Mouse (Mus musculus): ENCODE measurements around the gene Syt7.

Gene Syt7

DNA sequence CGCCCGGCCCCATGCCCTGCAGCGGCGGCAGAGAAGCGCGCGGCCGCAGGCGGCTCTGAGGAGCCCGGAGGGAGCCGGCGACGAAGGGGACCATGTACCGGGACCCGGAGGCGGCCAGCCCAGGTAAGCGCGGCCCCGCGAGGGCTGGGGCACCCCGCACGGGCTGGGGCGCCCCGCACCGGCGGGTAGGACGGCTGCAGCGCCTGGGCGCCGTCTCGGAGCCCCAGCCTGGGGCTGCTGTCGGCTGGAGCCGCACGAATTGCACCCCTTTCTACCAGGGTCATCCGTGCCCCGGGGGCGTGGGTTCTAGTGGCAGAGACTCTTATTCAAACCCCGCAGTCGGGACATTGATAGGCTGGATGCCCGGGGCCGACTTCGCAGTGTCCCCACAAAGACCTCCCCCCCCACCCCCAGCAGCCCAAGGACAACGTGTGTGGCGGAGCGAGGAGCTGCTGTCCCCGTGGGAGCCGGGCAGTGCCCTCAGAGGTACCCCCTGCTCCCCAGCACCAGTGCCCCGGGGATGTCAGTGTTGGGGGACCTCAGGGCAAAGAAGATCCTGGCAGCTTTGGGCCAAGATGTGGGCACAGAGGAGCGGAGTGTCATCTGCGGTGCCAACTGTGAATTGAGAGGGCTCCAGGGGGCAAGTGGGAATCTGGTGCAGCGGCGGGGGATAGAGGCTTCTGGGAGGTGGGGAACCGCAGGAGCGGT lies 655 bp downstream of the Syt7 start:
- DNase-seq: peak; percentile 59

DNA sequence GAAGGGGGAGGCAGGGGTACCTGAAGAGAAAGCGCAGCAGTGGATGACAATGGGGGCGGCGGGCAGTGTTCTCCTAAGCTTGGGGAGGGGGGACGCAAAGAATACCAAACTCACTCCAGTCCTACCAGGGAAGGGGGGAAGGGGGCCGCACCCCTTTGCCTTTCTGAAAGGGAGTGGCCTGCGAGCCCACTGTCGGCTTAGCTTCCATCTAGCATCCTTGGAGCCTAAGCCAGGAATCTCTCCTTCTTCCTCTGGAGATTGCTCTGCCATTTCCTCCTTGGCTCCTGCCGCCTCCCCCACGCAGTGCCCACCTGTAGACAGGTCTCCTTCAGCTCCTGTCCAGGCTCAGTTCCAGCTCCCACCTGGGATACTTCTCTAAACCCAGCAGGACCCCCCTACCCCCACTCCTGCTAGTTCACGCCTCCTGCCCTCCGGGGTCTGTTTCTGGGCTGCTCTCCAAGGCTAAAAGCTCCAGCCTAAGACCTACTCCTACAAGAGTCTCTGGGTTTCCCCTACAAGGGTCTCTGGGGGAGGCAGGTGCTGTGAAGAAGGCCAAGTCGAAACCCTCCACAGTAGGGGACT lies 1.3 kb downstream of the Syt7 start:
- peak; percentile 66 for DNase-seq

DNA sequence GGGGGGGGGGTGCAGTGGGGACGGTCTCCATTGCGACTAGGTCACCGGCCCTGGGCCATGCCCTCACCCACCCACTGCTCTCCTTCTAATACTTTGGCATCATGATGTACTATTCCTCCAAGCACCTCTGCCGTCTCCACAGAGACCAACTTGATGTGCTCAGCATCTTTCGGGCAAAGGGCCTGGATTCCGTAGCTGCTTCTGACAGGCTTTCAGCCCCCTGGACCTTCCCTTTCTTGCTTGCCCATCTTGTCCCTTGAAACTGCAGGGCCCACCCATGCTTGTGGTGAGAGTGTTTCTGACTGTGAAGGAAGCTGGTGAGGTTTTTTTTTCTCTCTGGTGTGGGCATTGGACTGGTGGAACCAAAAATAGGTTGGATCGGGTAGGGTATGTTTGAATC lies 2.1 kb downstream of the Syt7 start:
- DNase-seq: no peak

DNA sequence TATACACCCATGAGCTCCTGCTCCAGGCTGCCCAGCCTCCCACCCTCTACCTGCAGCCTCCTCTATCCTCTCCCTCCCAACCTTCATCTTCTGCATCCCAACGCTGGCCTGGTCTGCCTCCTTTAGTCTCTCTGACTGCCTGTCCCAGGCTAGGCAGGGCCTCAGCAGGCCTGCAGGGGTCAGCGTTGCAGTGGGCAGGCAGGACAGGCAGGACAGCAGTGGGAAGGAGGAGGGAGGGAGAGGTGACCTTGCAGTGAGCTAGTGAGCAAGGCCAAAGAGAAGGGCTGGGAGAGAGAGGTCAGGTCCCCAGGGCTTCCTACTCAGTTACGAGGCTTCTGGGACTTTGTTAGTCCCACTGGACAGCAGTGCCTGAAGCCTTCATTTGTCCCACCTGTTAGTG lies 3.1 kb downstream of the Syt7 start:
- DNase-seq: peak; percentile 64

DNA sequence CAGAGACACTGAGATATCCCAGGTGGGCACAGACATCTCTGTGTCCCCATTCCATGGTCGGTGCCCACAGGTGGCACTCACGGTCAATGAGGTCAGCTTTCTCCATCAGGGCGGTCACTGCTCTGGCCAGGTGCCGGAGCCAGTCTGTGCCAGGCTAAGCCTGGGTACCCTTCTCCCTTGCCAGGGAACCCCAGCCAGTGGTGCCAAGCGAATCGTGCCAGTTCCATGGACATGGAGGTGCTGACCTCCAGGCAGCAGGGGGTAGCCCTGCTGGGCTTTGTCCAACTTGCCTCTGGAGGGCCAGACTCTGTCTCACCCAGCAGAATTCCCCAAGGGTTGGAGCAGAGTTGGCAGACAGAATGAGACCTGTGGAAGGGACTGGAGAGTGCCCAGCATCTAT lies 4.6 kb downstream of the Syt7 start:
- DNase-seq: peak; percentile 67

DNA sequence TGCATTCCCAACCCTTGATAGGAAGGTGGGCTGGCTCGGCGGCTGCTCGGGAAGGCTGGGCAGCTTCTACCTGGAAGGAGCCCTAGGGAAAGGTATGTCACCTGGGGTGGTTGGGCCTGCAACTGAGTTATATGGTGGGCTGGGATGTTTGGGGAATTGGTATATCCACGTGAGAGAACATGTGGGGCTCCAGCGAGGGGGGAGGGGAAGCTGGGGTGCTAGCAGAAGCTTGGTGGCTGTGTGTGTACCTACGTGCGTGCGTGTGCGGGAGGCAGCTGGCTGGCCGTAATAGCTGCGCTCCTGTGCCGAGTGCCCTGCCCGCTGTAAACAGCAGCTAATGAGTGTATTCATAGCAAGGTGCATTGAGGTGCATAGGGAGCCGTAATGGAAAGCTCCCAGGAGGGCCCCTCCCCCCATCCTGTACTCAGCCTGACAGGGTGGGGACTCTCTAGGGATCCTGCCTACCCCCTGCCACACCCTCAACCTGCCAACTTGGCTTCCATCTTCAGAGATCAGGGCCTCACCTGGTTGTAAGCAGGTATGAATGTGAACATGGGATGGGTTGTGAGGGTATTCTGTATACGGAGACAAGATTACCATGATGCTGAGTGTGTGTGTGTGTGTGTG lies 5.1 kb downstream of the Syt7 start:
- no peak for DNase-seq

DNA sequence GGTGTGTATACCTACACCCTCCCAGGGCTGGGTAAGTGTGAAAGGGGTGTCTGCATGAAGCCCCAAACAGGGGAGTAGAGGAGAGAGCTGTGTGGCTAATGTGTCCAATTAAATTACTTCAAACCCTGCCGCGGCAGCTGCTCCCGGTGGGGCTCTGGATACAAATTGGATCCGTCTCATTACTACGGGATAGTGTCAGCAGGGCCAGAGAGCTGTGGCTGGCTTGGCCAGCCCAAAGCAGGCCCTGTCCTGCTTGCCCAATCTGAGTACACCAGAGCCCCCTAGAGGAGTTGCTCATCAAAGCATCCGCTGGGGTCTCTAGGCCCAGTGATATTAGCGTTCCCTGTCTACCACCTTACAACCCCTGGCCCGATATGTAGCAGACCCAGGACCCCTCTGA lies 6.3 kb downstream of the Syt7 start:
- DNase-seq: peak; percentile 42

DNA sequence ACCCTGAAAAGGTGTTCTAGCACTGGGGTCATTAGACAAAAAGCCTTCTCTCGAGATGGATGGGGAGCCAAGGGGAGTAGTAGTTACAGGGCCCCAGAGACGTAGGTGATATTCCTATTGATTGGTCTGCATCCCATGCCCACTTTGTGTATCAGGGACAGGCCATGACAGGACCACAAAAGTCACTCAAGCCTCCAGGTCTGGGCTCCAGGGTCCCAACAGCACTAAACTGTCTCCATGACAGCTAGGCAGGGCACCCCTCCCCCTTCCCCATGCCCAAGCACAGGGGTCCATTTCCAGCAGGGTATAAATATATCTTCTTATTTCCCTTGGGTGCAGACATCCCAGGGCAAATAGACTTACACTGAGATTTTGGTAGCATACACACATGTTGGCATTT lies 8.1 kb downstream of the Syt7 start:
- DNase-seq: no peak

DNA sequence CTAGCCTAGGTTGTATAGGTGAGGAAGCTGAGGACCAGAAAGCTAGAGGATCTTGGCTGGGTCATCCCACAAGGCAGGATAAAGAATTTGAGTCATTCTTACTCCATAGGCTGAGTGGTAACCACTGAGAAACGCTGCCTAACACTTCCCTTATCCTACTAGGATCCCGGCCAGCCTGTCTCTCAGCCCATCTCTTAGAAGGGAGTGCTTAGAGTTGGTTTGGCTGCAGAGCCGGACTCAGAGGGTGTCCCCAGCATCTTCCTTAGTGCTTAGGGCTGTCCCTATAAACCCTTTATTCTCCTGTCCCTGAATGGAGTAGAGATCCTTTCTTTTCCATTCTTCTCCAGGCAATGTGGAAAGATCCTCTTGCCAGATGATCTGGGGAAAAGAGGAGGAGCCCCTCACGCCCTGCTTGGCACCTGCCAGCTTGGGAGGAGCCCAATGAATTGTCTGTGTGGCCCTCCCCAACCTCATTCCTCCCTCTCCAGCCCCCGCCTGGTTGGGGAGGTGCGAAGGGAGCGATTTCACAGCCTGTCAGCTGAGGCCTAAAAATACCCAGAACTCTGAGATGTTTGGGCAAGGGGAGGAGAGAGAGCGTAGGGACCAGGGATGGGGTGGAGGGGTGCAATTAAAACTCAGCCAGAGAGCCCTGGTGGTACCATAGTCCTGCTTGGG lies 8.7 kb downstream of the Syt7 start:
- peak; percentile 37 for DNase-seq

DNA sequence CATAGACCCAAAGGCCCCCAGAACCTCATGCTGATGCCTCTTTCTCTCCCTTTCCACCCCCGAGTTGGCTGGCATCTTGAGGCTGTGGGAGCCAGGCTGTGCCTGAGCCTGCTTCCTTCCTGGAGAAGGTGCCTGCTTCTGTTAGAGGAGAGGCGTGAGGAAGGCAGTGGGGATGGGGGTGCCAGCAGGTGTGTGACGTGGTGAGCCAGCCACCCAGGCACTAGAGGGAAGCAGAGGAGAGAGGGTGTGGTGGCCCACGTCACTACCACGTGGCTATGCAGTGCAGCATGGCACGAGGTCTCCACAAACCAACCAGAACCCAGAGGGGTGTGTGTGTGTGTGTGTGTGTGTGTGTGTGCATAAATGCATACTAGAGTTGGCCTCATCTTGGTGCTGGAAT lies 9.4 kb downstream of the Syt7 start:
- DNase-seq: peak; percentile 36

DNA sequence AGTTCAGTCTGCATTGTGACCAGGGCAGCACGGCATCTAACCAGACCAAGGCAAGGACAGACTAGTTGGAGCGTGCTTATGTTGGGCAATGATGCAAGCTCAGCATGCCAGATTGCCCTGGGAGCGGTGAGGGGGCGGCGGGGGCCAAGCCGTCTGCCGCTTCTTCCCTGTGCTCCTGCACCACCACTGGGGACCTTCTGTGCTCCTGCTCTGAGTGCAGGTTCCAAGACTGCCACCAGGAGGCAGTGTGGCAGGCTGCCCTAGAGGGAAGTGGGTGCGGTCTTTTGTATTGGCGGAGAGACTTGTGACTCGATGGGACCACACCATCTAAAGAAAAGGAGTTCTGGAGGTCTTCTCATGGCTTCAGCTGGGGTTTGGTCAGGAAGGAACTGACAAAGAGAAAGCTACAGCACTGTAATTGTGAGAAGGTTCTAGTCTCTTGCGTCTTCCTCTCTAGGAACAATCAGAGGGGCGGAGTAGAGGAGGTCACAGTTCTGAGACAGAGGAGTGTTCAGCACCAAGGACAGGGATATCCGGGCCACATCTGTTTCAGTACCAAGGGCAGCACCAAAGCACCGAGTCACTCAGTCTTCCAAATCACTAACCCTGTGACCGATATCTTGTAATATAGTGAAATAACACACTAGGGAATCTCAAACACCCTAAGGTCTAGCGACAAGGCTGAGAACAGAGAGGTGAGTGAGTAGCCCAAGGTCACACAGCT lies 14.0 kb downstream of the Syt7 start:
- peak; percentile 78 for DNase-seq

DNA sequence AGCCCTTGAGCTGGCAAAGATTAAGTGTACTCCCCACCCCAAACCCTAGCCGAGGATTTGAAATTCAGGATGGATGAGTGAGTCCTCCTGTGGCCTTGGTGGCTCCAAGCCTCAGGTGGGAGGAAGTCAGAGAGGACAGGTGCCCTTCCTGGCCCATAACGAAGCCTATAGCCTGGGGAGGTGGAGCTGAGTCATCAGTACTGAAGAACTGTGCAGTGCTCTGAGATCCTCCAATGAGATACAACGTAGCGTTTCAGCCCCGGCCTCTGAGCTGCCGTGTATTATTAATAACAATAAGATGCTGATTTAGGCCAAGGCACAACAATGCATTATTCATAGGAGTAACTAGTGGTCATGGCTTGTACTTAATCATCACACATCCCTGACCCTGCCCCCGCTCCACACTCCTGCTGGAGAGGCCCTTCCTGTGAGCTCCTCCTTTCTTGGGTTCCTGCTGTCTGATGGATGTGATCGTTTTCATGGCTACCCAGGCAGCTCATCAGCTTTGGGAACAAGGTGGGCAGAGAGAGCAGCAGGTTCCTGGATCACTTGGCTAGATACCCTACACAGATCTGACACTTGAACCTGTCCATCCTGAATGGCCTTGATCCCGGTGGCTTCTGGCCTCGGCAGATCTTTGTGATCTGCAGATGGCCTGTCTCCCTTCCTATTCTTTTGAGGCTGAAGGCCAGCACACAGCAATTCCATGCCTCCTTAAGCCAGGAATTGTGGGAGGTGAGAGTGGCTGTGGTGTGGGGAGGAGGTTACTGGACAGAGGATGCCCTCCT lies 14.9 kb downstream of the Syt7 start:
- DNase-seq: no peak

DNA sequence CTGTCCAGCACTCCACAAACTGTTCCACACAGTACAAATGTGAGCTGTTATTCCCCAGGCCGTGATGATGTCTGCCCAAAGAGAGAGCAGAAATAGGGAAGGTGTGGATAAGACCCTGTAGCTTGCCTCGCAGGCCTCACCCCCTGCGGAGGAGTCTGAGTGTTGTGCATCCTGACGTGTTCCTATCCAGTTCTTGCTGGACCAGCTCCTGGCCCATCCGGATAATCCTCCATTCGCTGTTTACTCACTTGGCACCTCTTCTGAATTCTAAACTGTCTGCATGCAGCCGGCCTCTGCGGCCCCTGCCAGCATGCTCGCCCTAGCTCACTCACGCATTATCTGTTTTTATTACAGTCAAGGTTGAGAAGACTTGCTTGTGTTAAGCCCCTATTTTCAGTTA lies 15.5 kb downstream of the Syt7 start:
- no peak for DNase-seq

DNA sequence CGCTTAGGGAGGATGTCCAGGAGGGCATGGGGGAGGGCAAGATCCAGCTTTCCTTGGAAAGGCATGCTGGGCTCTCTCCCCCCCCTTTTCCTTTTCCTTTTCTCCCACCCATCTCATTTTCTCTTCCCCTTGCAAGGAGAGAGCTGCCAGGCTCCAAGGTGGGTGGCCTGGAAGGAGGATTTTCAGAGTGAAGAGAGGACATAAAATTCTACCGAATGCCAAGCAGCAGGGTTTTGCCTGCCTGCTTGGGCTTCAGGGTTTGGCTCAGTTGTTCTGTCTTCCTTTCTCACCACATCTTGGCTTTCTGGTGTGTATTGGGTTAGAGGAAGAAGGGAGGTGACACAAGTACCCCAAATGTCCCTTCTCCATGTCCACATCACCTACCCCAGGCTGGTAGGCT lies 16.0 kb downstream of the Syt7 start:
- no peak for DNase-seq

DNA sequence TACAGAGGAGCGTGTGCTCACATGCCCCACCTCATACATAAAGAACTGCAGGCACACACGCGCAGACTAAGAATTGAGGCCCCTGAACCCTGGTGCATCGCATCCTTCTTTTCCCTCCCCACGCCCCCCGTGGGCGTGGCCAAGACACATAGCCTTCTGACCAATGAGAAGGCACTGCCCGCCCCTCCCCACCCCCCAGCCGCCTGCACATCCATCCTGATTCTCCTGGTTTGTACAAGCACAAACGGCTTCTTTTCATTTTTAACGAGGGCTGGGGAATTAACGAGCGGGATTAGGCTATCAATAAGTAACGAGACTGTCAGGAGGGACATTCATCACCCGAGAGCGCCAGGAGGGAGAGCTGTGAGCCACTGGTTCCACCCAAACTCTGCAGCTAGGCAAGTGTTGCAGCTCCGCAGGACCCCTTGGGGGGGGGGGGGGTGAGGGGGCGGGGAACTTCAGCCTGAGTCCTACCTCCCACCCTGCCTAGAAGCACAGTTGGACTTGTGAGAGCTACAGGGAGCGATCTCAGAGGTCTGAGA lies 24.9 kb downstream of the Syt7 start:
- DNase-seq: no peak

DNA sequence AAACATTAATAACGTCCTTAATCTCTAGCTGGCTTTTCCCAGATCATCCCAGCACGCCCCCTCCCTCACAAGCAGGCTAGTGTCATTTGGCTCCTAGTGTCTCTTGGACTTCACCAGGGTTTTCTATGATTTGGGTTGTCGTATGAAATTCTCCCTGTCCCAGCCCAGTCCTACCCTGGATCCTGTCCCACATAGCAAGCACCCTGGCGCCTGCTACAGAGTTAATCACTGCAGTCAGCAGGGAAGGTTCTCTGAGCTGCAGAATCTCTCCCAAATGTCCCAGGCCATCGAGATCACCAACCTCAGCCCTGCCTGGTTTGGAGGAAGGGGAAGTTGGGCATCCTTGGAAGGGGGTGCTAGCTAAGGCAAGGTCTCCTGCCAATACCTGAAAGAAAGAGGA lies 26.6 kb downstream of the Syt7 start:
- DNase-seq: no peak

DNA sequence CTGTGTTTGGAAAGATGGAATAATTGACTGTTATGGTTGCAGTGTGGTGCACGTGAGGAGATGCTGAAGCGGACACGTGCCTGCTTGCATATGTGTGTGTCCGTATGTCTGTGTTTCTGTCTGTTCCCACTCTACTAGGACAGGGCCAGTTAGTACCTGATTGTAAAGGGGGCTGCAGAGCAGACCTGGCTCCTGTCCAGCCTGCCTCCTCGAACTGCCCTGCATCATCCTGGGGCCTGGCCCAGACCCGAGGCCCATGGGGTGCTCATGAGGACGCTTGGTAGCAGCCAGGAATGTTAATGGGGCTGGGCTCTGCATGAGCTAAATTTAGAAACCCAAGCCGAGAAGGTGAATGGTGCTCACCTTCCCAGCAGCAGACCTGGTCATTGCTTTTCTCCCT lies 28.0 kb downstream of the Syt7 start:
- DNase-seq: peak; percentile 75

DNA sequence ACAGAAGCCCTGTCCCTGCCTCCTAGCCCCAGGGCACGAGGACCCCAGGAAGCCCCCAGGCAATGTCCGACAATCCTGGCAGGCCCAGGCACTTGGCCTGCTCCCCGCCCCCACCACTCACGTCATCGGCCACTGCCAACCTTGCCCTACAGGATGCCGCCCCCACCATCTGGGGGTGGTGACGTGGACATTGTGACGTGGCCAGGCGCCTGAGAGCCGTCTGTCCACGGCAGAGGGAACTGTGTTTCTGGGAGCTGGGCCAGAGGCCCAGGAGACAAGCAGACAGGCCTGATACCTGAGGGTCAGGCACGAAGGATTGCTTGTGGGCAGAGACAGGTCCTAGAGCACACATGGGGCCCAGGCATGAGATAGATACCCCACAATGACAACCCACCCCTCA lies 28.5 kb downstream of the Syt7 start:
- peak; percentile 95 for DNase-seq

DNA sequence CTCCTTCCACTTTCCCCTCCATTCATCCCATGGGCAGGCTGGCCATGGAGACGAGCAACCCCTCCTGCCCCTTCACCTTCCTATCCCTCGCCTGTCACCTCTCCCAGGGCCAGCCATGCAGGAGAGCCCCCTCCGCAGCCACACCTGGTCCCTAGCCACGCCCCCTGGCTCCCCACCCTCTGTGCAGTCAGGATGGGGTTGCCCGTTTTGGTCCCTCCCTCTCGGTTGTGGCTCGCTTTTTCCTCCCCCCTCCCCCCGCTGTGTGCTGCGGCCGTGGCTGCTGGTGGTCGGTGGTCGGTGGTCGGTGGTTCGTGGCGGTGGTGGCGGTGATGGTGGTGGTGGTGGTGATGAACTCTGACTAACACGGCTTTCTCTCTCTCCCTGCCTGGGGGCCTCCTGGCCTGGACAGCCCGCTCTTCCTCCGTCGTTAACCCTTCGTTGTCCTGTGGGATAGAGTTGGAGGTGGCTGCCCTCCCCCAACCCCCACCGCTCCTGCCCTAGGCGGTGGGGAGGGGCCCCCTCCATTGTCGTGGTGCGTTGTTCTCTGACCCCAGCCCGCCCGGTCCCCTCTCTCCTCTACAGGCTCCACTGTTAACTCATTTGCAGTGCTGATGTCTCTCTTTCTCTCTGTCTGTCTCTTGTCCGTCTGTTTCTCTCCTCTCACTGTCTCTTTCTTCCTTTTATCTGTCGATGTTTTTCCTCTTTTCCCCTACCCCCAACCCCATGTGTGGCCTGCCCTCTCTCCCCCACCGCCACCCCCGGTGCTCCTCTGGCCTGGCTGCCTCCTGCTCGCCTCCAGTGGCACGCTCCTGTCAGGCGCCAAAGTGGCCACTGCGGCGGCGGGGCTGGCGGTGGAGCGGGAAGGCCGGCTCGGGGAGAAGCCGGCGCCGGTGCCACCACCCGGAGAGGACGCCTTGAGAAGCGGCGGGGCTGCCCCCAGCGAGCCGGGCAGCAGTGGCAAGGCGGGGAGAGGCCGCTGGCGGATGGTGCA lies 33.4 kb downstream of the Syt7 start:
- DNase-seq: no peak

DNA sequence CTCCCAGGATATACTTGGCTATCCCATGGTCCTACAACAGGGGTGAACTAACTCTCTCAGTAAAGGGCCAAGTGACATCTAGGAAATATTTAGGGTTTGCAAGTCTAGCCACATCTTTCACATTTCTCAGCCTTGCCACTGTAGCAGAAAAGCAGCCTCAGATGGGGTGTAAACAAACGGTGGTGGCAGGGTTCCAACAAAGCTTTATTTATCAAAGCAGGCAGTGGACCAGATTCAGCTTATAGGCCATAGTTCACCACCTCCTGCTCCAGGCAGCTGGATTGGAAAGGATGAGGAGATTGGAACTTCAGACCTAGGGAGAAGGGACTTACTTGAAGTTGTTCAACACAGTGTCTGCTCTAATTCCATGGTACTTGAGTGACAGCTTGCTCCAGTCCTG lies 35.9 kb downstream of the Syt7 start:
- no peak for DNase-seq
